Mouse (Mus musculus) duodenum, adult 2 months (tissue): Measurements from ENCODE around the gene Hes1. TPM values are rescaled to one million over a fixed set of nuclear protein-coding genes. Genes with fewer than 3 reads are reported as not detected.

Source experiments
- polyA plus RNA-seq: library from polyadenylated mRNA; depleted of rRNA; stranded (reverse); fragments of >200 nt; gene quantifications from 2 replicates; pipeline ENCODE4 v1.2.3, GENCODE M21; 2012; ENCODE audit warnings: low replicate concordance; rRNA removed

Hes1 gene
- polyA plus RNA-seq, result 307 and 536 TPM in 2 replicates

GRCm38 (mm10) chr16:30063984-30064453 is at the start of gene Hes1:
Hes1 (plus strand) TSS chr16:30064384.

Other genes with a start within 250 kb of the Hes1 start
- gene Cpn2, start 203.1 kb downstream of the Hes1 start, polyA plus RNA-seq, result 0.28 and 1.3 TPM in 2 replicates
- gene Lrrc15, start 218.9 kb downstream of the Hes1 start, polyA plus RNA-seq, result 0.15 TPM in 1 of 2 replicates, not detected in the other
- 0.62 and 0.64 TPM in 2 replicates for gene Gp5, start 246.4 kb downstream of the Hes1 start, polyA plus RNA-seq